Mouse (Mus musculus) kidney, adult 10 weeks (tissue): Measurements from ENCODE around the gene Sec14l4. TPM values are rescaled to one million over a fixed set of nuclear protein-coding genes. Genes with fewer than 3 reads are reported as not detected.

ENCODE experiments used
- polyA plus RNA-seq: library from polyadenylated mRNA; stranded (reverse); fragments of 350-450 nt; fragmentation: Illumina TruSeq; extraction: RNeasy Lipid Tissue Mini Kit (QIAGEN cat#74804); gene quantifications from one replicate; pipeline ENCODE4 v1.2.3, GENCODE M21; 2014; ENCODE audit warnings: low read depth, low replicate concordance

Gene Sec14l4
- not detected for polyA plus RNA-seq

DNA sequence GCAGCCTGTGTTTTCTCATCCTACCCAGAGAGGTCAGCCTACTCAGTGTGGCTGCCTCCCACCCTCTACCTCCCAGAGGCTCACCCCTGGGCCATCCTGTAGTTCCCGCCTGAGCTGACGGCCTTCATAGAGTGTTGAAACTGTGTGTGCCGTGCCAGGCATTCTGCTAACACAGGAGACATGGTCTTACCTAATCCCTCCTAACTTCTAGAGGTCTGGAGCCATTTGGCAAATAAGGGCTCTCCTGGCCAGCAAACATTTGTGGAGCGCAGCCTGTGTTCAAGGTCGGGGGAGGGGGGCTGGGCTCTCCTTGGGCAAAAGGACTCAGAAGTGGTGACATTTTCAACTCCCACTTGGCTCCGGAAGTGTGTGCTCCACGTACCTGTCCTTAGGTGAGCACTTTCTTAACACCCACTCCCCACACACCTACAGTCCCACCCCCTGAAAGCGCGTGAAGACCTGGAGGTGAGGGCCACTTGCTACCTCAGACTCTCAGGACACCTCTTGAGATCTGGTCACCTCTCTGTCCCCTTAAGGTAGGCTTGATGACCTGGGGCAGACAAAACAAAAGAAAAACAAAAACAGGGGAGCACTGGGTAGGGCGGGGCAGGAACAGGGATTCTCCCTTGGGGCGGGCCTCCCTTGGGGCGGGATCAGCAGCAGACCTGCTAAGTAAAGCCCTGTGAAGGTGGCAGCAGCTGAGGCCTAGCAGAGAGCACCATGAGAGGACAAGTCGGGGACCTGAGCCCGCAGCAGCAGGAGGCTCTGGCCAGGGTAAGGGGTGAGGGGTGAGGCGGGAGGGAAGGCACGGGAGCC, at the start of gene Sec14l4:
Sec14l4 (plus strand) TSS at position 337 of the 816 bp plus-strand sequence.

DNA sequence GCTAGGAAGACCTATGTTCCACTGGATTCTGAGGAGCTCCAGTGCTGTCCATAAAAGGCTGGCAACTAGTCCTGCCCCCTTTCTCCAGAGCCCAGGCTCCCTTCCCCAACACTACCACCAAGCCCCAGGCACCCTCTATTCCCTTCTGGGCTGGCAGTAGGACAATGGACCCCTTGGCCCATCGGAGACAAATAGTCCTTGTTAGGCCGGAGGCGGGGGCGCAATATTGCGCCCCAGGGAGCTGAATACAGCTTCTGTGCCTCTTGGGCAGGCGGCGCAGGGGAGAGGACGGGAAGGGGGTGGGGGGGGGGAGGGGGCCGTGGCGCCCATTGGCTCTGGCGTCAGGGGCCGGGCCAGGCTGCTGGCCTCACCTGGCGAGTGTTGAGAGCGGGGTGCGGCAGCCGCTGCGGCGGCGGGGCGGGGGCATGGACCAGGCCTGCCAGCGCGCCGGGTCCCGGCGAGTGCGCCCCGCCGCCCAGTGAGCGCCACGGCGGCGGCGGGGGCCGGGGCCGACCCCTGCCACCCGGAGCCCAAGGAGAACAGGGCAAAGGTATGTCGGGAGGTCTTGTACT, 47.9 kb upstream of the Sec14l4 start, which contains the start of gene Gal3st1:
Gal3st1 (plus strand) TSS at position 346 of the 572 bp plus-strand sequence.

DNA sequence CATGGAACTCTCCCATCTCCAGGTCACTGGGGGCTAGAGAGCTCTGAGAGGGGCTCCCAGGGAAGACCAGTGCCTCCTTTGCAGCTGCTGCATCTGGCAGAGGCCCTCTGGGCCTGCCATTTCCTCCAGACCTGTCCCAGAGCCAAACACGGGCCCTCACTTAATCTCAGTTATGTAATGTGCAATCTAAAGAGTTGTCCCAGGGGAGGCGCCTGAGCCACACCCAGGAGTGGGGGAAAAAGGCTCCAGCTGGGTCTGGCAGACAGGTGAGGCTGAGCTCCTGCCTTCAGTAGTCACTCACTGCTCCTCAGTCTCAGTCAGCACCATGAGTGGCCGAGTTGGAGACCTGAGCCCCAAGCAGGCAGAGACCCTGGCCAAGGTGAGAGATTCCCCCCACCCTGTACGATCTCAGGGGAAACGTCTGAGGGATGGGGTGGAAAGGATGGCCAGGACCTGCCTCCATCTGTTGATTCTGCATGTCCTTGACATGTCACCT, 33.4 kb downstream of the Sec14l4 start, which contains the start of gene Sec14l3:
Sec14l3 (plus strand) TSS at position 215 of the 496 bp plus-strand sequence.

DNA sequence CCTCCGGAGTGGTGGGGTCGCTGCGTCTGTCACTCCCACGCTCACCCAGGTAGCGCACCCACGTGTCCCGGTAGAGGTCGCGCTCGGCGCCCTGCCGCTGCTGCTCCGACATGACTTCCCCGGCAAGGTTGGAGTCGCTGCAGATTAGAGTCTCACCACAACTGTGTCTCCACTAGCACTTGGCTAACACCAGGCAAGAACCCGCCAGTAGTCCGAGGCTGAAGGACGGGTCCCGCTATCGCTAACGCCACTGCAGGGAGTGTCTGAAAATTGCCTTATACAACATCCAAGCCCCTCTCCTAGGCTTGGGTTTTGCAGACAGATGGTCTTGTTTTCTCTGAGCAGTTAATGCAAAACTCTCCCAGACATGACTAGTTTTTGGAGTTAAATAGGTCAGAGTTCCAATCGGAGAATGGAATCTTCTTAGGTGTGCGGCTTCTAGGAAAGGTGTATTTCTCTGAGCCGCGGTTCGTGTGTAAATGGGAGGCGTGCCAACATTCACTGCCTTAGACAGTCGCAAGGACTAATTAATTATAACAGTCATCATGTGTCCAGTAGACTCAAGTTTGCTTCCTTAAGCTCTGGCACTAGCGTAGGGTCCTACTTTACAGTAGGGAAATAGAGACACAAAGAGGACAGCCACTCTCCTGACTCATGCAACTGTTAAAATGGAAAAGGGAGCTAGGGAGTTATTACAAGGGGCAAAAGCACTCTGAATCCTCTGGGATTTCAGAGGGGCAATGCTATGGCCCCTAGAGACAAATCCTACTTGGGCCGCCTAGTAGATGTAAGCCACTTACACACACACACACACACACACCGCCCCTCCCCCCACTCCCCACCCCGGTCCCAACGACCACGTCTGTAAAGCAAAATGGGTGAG, 64.2 kb downstream of the Sec14l4 start, which contains the start of gene Mtfp1:
Mtfp1 (minus strand) TSS at position 275 of the 883 bp plus-strand sequence.

Other genes starting within 250 kb of the Sec14l4 start
- gene Osbp2, start 167.6 kb upstream of the Sec14l4 start, polyA plus RNA-seq, result 1.1 TPM
- 0.85 TPM for gene 4921536K21Rik, start 136.4 kb upstream of the Sec14l4 start, polyA plus RNA-seq
- gene Dusp18, start 136.2 kb upstream of the Sec14l4 start, polyA plus RNA-seq, result 5.0 TPM
- not detected for gene Slc35e4, start 116.8 kb upstream of the Sec14l4 start, polyA plus RNA-seq
- 37.8 TPM for gene Tcn2, start 99.3 kb upstream of the Sec14l4 start, polyA plus RNA-seq
- 20.6 TPM for gene Pes1, start 67.5 kb upstream of the Sec14l4 start, polyA plus RNA-seq
- not detected for gene 4930556J24Rik, start 54.7 kb upstream of the Sec14l4 start, polyA plus RNA-seq
- 0.49 TPM for gene Gal3st1, start 47.8 kb upstream of the Sec14l4 start, polyA plus RNA-seq
- gene Sec14l3, start 33.4 kb downstream of the Sec14l4 start, polyA plus RNA-seq, result 30.7 TPM
- 12.0 TPM for gene Mtfp1, start 64.0 kb downstream of the Sec14l4 start, polyA plus RNA-seq
- gene Sec14l2, start 92.0 kb downstream of the Sec14l4 start, polyA plus RNA-seq, result 0.85 TPM
- 2.9 TPM for gene Rnf215, start 103.7 kb downstream of the Sec14l4 start, polyA plus RNA-seq
- gene Ccdc157, start 128.8 kb downstream of the Sec14l4 start, polyA plus RNA-seq, result 3.9 TPM
- 10.2 TPM for gene Sf3a1, start 128.9 kb downstream of the Sec14l4 start, polyA plus RNA-seq
- not detected for gene Tbc1d10a, start 155.3 kb downstream of the Sec14l4 start, polyA plus RNA-seq
- gene Castor1, start 186.8 kb downstream of the Sec14l4 start, polyA plus RNA-seq, result not detected
- not detected for gene Osm, start 205.0 kb downstream of the Sec14l4 start, polyA plus RNA-seq
- not detected for gene Lif, start 226.1 kb downstream of the Sec14l4 start, polyA plus RNA-seq